Mouse (Mus musculus): ENCODE results near the gene Olfr482. TPM values are rescaled to one million over a fixed set of nuclear protein-coding genes. Genes with fewer than 3 reads are reported as not detected.

Gene Olfr482
- polyA plus RNA-seq (2014; fragmentation: Illumina TruSeq; extraction: RNeasy Lipid Tissue Mini Kit (QIAGEN cat#74804); ENCODE audit: low replicate concordance) = not detected

DNA sequence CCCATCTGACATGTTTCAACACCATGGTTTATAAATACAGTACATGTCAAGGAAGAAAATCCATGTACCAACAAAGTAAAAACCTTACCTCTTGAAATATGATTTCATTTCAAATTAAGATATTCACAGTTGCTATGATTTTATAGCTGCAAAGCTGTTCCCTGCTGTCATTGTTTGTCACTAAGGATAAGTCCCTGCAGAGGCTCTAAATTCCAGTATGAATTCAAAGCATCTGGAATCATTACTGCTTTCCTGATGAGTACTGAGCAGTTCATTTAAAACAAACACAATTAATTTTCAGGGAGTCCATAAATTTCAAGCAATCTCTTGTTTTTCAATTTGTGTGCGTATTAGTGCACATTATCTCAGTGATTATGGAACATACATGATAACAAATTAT, at the start of gene Olfr482:
Gene Olfr482 (minus strand): TSS at position 101 of the 400 bp plus-strand sequence.

DNA sequence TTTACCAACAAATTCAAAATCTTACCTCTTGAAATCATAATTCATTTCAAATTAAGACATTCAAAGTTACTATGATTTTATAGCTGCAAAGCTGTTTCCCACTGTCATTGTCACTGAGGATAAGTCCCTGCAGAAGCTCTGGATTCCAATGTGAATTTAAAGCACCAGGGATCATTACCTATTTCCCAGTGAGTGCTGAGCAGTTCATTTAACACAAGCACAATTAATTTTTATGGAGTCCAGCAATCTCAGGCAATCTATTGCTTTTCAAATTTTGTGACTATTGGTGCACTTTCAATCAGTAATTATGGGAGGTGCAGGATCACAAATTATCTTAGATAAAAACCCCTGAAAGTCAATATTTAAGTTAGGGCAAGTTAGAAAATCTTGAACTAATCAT, 30.0 kb upstream of the Olfr482 start, which contains the start of gene Olfr484:
Gene Olfr484 (minus strand): TSS at position 101 of the 400 bp plus-strand sequence.

DNA sequence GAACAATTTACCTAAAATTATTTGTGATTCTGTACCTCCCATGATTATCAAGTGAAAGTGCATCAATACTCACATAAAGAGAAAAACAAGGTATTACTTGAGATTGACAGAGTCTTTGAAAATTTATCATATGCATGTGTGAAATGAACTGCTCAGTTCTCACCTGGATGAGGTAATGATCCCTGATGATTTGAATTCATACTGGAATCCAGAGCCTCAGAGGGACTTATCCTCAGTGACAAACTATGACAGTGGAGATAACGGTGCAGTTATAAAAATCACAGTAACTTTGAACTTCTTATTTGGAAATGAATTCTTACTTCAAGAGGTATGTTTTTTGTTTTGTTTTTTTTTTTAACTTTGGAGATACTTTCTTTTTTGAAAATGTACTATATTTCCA, 3.2 kb upstream of the Olfr482 start, which contains the start of gene Olfr483:
Gene Olfr483 (plus strand): TSS at position 301 of the 400 bp plus-strand sequence.

GRCm38 (mm10) chr7:108079555-108079954, 17.8 kb downstream of the Olfr482 start, which contains the start of gene Olfr481:
Gene Olfr481, plus strand, starts transcription at chr7:108079855.

GRCm38 (mm10) chr7:108067246-108067645, 30.1 kb downstream of the Olfr482 start, which contains the start of gene Olfr480:
Gene Olfr480, minus strand, starts transcription at chr7:108067346.

GRCm38 (mm10) chr7:108050393-108050792, 47.0 kb downstream of the Olfr482 start, which contains the start of gene Olfr479:
Gene Olfr479, plus strand, starts transcription at chr7:108050693.

Other genes starting within 250 kb of the Olfr482 start
- not detected for gene Olfr472, start 199.7 kb downstream of the Olfr482 start, polyA plus RNA-seq (2014; fragmentation: Illumina TruSeq; extraction: RNeasy Lipid Tissue Mini Kit (QIAGEN cat#74804); ENCODE audit: low replicate concordance)
- gene Olfr473, start 167.1 kb downstream of the Olfr482 start, polyA plus RNA-seq (2014; fragmentation: Illumina TruSeq; extraction: RNeasy Lipid Tissue Mini Kit (QIAGEN cat#74804); ENCODE audit: low replicate concordance) = not detected
- not detected for gene Olfr474, start 142.9 kb downstream of the Olfr482 start, polyA plus RNA-seq (2014; fragmentation: Illumina TruSeq; extraction: RNeasy Lipid Tissue Mini Kit (QIAGEN cat#74804); ENCODE audit: low replicate concordance)
- gene Olfr476, start 132.8 kb downstream of the Olfr482 start, polyA plus RNA-seq (2014; fragmentation: Illumina TruSeq; extraction: RNeasy Lipid Tissue Mini Kit (QIAGEN cat#74804); ENCODE audit: low replicate concordance) = not detected
- not detected for gene Olfr477, start 110.9 kb downstream of the Olfr482 start, polyA plus RNA-seq (2014; fragmentation: Illumina TruSeq; extraction: RNeasy Lipid Tissue Mini Kit (QIAGEN cat#74804); ENCODE audit: low replicate concordance)
- not detected for gene Olfr478, start 63.6 kb downstream of the Olfr482 start, polyA plus RNA-seq (2014; fragmentation: Illumina TruSeq; extraction: RNeasy Lipid Tissue Mini Kit (QIAGEN cat#74804); ENCODE audit: low replicate concordance)
- not detected for gene Olfr479, start 46.9 kb downstream of the Olfr482 start, polyA plus RNA-seq (2014; fragmentation: Illumina TruSeq; extraction: RNeasy Lipid Tissue Mini Kit (QIAGEN cat#74804); ENCODE audit: low replicate concordance)
- gene Olfr480, start 30.2 kb downstream of the Olfr482 start, polyA plus RNA-seq (2014; fragmentation: Illumina TruSeq; extraction: RNeasy Lipid Tissue Mini Kit (QIAGEN cat#74804); ENCODE audit: low replicate concordance) = not detected
- not detected for gene Olfr481, start 17.7 kb downstream of the Olfr482 start, polyA plus RNA-seq (2014; fragmentation: Illumina TruSeq; extraction: RNeasy Lipid Tissue Mini Kit (QIAGEN cat#74804); ENCODE audit: low replicate concordance)
- gene Olfr483, start 3.3 kb upstream of the Olfr482 start, polyA plus RNA-seq (2014; fragmentation: Illumina TruSeq; extraction: RNeasy Lipid Tissue Mini Kit (QIAGEN cat#74804); ENCODE audit: low replicate concordance) = not detected
- gene Olfr484, start 29.9 kb upstream of the Olfr482 start, polyA plus RNA-seq (2014; fragmentation: Illumina TruSeq; extraction: RNeasy Lipid Tissue Mini Kit (QIAGEN cat#74804); ENCODE audit: low replicate concordance) = not detected
- not detected for gene Olfr485, start 62.3 kb upstream of the Olfr482 start, polyA plus RNA-seq (2014; fragmentation: Illumina TruSeq; extraction: RNeasy Lipid Tissue Mini Kit (QIAGEN cat#74804); ENCODE audit: low replicate concordance)
- not detected for gene Olfr486, start 75.2 kb upstream of the Olfr482 start, polyA plus RNA-seq (2014; fragmentation: Illumina TruSeq; extraction: RNeasy Lipid Tissue Mini Kit (QIAGEN cat#74804); ENCODE audit: low replicate concordance)
- gene Olfr487, start 117.0 kb upstream of the Olfr482 start, polyA plus RNA-seq (2014; fragmentation: Illumina TruSeq; extraction: RNeasy Lipid Tissue Mini Kit (QIAGEN cat#74804); ENCODE audit: low replicate concordance) = not detected
- not detected for gene Olfr488, start 160.8 kb upstream of the Olfr482 start, polyA plus RNA-seq (2014; fragmentation: Illumina TruSeq; extraction: RNeasy Lipid Tissue Mini Kit (QIAGEN cat#74804); ENCODE audit: low replicate concordance)
- not detected for gene Olfr490, start 191.3 kb upstream of the Olfr482 start, polyA plus RNA-seq (2014; fragmentation: Illumina TruSeq; extraction: RNeasy Lipid Tissue Mini Kit (QIAGEN cat#74804); ENCODE audit: low replicate concordance)
- gene Olfr491, start 215.9 kb upstream of the Olfr482 start, polyA plus RNA-seq (2014; fragmentation: Illumina TruSeq; extraction: RNeasy Lipid Tissue Mini Kit (QIAGEN cat#74804); ENCODE audit: low replicate concordance) = not detected
- gene Olfr492, start 226.1 kb upstream of the Olfr482 start, polyA plus RNA-seq (2014; fragmentation: Illumina TruSeq; extraction: RNeasy Lipid Tissue Mini Kit (QIAGEN cat#74804); ENCODE audit: low replicate concordance) = not detected
- gene Olfr493, start 249.4 kb upstream of the Olfr482 start, polyA plus RNA-seq (2014; fragmentation: Illumina TruSeq; extraction: RNeasy Lipid Tissue Mini Kit (QIAGEN cat#74804); ENCODE audit: low replicate concordance) = not detected